20 mouse cellular contexts compared by ENCODE assay signal in the genomic region with DNA sequence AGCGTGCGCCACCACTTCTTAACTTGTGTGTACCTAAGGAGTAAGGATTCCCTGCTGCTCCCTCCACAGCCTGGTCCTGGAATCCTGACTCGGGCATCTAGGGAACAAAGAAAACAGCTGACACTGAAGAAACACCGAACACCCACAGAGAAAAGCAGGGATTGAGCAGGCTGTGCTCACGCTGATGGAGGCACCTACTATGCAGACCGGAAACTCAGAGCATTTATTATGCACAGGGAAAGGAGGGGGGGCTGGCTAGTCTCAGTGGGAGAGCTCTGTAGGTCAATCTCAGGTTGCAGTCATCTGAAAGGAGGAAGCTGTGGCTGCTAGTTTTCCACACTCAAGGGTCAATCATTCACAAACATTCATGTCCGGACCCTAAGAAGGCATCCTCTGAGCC.
"Had no signal": no experiment of that assay in that cellular context is flagged by ENCODE, and none has a peak within 500 bp of the region (broad histone marks: within the 10 kb centered on the region; RNA-seq: fewer than 3 reads in every experiment).

No protein-coding gene starts in this region.

- H3K4me3 ChIP-seq: limb, embryonic 12.5 days; limb, embryonic 15.5 days; liver, embryonic 12.5 days; liver, embryonic 15.5 days; lung, embryonic 15.5 days; megakaryocyte, embryonic 14.5 days; midbrain, embryonic 12.5 days; myocyte; neural tube, embryonic 13.5 days; stomach, embryonic 15.5 days had no signal

- H3K27me3 ChIP-seq: limb, embryonic 12.5 days; limb, embryonic 15.5 days; liver, embryonic 12.5 days; liver, embryonic 15.5 days; lung, embryonic 15.5 days; megakaryocyte, embryonic 14.5 days; midbrain, embryonic 12.5 days; neural tube, embryonic 13.5 days; stomach, embryonic 15.5 days had no signal

- H3K4me1 ChIP-seq: limb, embryonic 15.5 days; liver, embryonic 12.5 days; liver, embryonic 15.5 days; megakaryocyte, embryonic 14.5 days; midbrain, embryonic 12.5 days; neural tube, embryonic 13.5 days had no signal

- H3K27ac ChIP-seq: limb, embryonic 12.5 days; limb, embryonic 15.5 days; liver, embryonic 12.5 days; liver, embryonic 15.5 days; lung, embryonic 15.5 days; midbrain, embryonic 12.5 days; neural tube, embryonic 13.5 days; stomach, embryonic 15.5 days had no signal

- DNase-seq: kidney, postnatal 14 days; kidney, postnatal 4 days; left cerebral cortex, postnatal 4 days; lung, adult 18-20 months; lung, postnatal 10 days; lung, postnatal 36 days; retina, postnatal 1 day; right cerebral cortex, postnatal 25 days; spleen, adult 18-20 months; thymus, postnatal 25 days had no signal
